Mouse (Mus musculus): ENCODE results near the gene Pdss2.
"Not testable (repeated sequence)": the region's sequence is repeated elsewhere in the genome, so short reads cannot be mapped to it uniquely, and the experiment has no call there.

Pdss2 gene

GRCm38 (mm10) chr10:43244262-43244806 lies 23.0 kb downstream of the Pdss2 start:
- no peak for DNase-seq

- no peak for DNase-seq
Measured at GRCm38 (mm10) chr10:43245461-43246200, 24.3 kb downstream of the Pdss2 start.

GRCm38 (mm10) chr10:43247994-43248393 lies 26.7 kb downstream of the Pdss2 start:
- DNase-seq, result peak; percentile 39

- DNase-seq, result no peak
Measured at GRCm38 (mm10) chr10:43252324-43252723, 31.0 kb downstream of the Pdss2 start.

GRCm38 (mm10) chr10:43256965-43257364 lies 35.7 kb downstream of the Pdss2 start:
- not testable (repeated sequence) for DNase-seq

- not testable (repeated sequence) for DNase-seq
Measured at GRCm38 (mm10) chr10:43257500-43257899, 36.2 kb downstream of the Pdss2 start.

GRCm38 (mm10) chr10:43271318-43271717 lies 50.0 kb downstream of the Pdss2 start:
- no peak for DNase-seq

- no peak for DNase-seq
Measured at GRCm38 (mm10) chr10:43272381-43272780, 51.1 kb downstream of the Pdss2 start.

- no peak for DNase-seq
Measured at GRCm38 (mm10) chr10:43273057-43273456, 51.8 kb downstream of the Pdss2 start.

- no peak for DNase-seq
Measured at GRCm38 (mm10) chr10:43275446-43275845, 54.2 kb downstream of the Pdss2 start.

GRCm38 (mm10) chr10:43276116-43276659 lies 54.9 kb downstream of the Pdss2 start:
- DNase-seq, result no peak

GRCm38 (mm10) chr10:43277266-43278145 lies 56.2 kb downstream of the Pdss2 start:
- DNase-seq, result no peak

- DNase-seq, result no peak
Measured at GRCm38 (mm10) chr10:43279637-43280288, 58.5 kb downstream of the Pdss2 start.

GRCm38 (mm10) chr10:43285541-43285940 lies 64.3 kb downstream of the Pdss2 start:
- DNase-seq, result no peak

GRCm38 (mm10) chr10:43290638-43291230 lies 69.4 kb downstream of the Pdss2 start:
- no peak for DNase-seq

GRCm38 (mm10) chr10:43291333-43291736 lies 70.0 kb downstream of the Pdss2 start:
- DNase-seq, result no peak

- peak; percentile 26 for DNase-seq
Measured at GRCm38 (mm10) chr10:43292454-43292853, 71.2 kb downstream of the Pdss2 start.

- DNase-seq, result no peak
Measured at GRCm38 (mm10) chr10:43294331-43294730, 73.0 kb downstream of the Pdss2 start.

- DNase-seq, result no peak
Measured at GRCm38 (mm10) chr10:43308105-43308810, 87.0 kb downstream of the Pdss2 start.

- no peak for DNase-seq
Measured at GRCm38 (mm10) chr10:43310781-43311392, 89.6 kb downstream of the Pdss2 start.

- DNase-seq, result no peak
Measured at GRCm38 (mm10) chr10:43312211-43312610, 90.9 kb downstream of the Pdss2 start.
